Mouse (Mus musculus) ES-E14 (cell line): ENCODE measurements around the gene Zfp760.
"Not testable (repeated sequence)": the region's sequence is repeated elsewhere in the genome, so short reads cannot be mapped to it uniquely, and the experiment has no call there.

Experiments
- CHD2 ChIP-seq: IDR thresholded peaks from 2 replicates; pipeline ENCODE4 v1.6.1; 2014; ENCODE audit warnings: mild to moderate bottlenecking, low read depth, low read length, inconsistent platforms
- HCFC1 ChIP-seq: IDR thresholded peaks from 2 replicates; pipeline ENCODE4 v1.6.1; 2012; ENCODE audit warnings: low read length, inconsistent platforms, borderline replicate concordance; ENCODE audit not compliant: insufficient read depth
- MAFK ChIP-seq: IDR thresholded peaks from 2 replicates; pipeline ENCODE4 v1.6.1; 2014; ENCODE audit warnings: mild to moderate bottlenecking, low read depth, low read length, inconsistent platforms; ENCODE audit not compliant: insufficient read depth
- ZC3H11A ChIP-seq: IDR thresholded peaks from 2 replicates; pipeline ENCODE4 v1.6.1; 2012; ENCODE audit warnings: low read depth, mild to moderate bottlenecking, inconsistent platforms, low read length, borderline replicate concordance

GRCm38 (mm10) chr17:21680019-21680376 lies 27.5 kb upstream of the Zfp760 start:
- TF ChIP-seq ZC3H11A, CHD2, HCFC1, MAFK: not testable (repeated sequence)
